Mouse (Mus musculus): ENCODE results near the gene Treh. TPM values are rescaled to one million over a fixed set of nuclear protein-coding genes. Genes with fewer than 3 reads are reported as not detected.

The Treh gene
- polyA plus RNA-seq, 1 experiment: not detected

GRCm38 (mm10) chr9:44655098-44656066 lies 17.7 kb upstream of the Treh start:
- H3K27ac ChIP-seq (ENCODE audit: control insufficient read depth, insufficient read depth, low read depth, low read length, poor library complexity): no peak overlapping the region
- H3K4me1 ChIP-seq (ENCODE audit: control insufficient read depth, insufficient read depth, low read length): no peaks in the 10 kb centered on the region; the same call in 1 of the 2 replicates
- WGBS: 26% methylated on average over 26 of the region's 26 CpGs
- TF ChIP-seq POLR2A (IDR thresholded peaks at IDR 0.05; ENCODE audit: borderline replicate concordance, control insufficient read depth, low read depth, low read length) (no peak), CTCF (IDR thresholded peaks at IDR 0.05; ENCODE audit: control insufficient read depth, insufficient read depth, low read length) (peak; percentile 55; the same call in 1 of the 2 replicates)
- no peak overlapping the region for H3K4me3 ChIP-seq (replicated peaks; ENCODE audit: control insufficient read depth, low read depth, low read length)

- WGBS: 85% methylated on average over 6 of the region's 6 CpGs
- Histone ChIP-seq H3K4me3 (replicated peaks; ENCODE audit: control insufficient read depth, low read depth, low read length) (no peak overlapping the region), H3K4me1 (ENCODE audit: control insufficient read depth, insufficient read depth, low read length) (no peaks in the 10 kb centered on the region), H3K27ac (ENCODE audit: control insufficient read depth, insufficient read depth, low read depth, low read length, poor library complexity) (no peak overlapping the region)
- TF ChIP-seq POLR2A (IDR thresholded peaks at IDR 0.05; ENCODE audit: borderline replicate concordance, control insufficient read depth, low read depth, low read length): no peak
- no peak for TF ChIP-seq CTCF (IDR thresholded peaks at IDR 0.05; ENCODE audit: control insufficient read depth, insufficient read depth, low read length)
Observed at GRCm38 (mm10) chr9:44663706-44664105, 9.3 kb upstream of the Treh start.

- no peak overlapping the region for H3K4me3 ChIP-seq (replicated peaks; ENCODE audit: control insufficient read depth, low read depth, low read length)
- WGBS: 79% methylated on average over 5 of the region's 5 CpGs
- no peaks in the 10 kb centered on the region for H3K4me1 ChIP-seq (ENCODE audit: control insufficient read depth, insufficient read depth, low read length)
- TF ChIP-seq CTCF (IDR thresholded peaks at IDR 0.05; ENCODE audit: control insufficient read depth, insufficient read depth, low read length) (no peak), POLR2A (IDR thresholded peaks at IDR 0.05; ENCODE audit: borderline replicate concordance, control insufficient read depth, low read depth, low read length) (no peak)
- H3K27ac ChIP-seq (ENCODE audit: control insufficient read depth, insufficient read depth, low read depth, low read length, poor library complexity): no peak overlapping the region
Observed at GRCm38 (mm10) chr9:44671416-44671815, 1.6 kb upstream of the Treh start.

- 63% methylated on average over 2 of the region's 2 CpGs for WGBS
- TF ChIP-seq POLR2A (IDR thresholded peaks at IDR 0.05; ENCODE audit: borderline replicate concordance, control insufficient read depth, low read depth, low read length) (no peak), CTCF (IDR thresholded peaks at IDR 0.05; ENCODE audit: control insufficient read depth, insufficient read depth, low read length) (no peak)
Observed at GRCm38 (mm10) chr9:44672291-44672865, 655 bp upstream of the Treh start.

GRCm38 (mm10) chr9:44678288-44678871 lies 5.3 kb downstream of the Treh start:
- 80% methylated on average over 2 of the region's 2 CpGs for WGBS
- H3K4me3 ChIP-seq (replicated peaks; ENCODE audit: control insufficient read depth, low read depth, low read length): no peak overlapping the region
- no peaks in the 10 kb centered on the region for H3K4me1 ChIP-seq (ENCODE audit: control insufficient read depth, insufficient read depth, low read length)
- no peak overlapping the region for H3K27ac ChIP-seq (ENCODE audit: control insufficient read depth, insufficient read depth, low read depth, low read length, poor library complexity)
- no peak; the same call in 1 of the 2 replicates for TF ChIP-seq CTCF (IDR thresholded peaks at IDR 0.05; ENCODE audit: control insufficient read depth, insufficient read depth, low read length)
- no peak for TF ChIP-seq POLR2A (IDR thresholded peaks at IDR 0.05; ENCODE audit: borderline replicate concordance, control insufficient read depth, low read depth, low read length)

More at GRCm38 (mm10) chr9:44672291-44672865, 655 bp upstream of the Treh start:
- Histone ChIP-seq H3K4me1 (ENCODE audit: control insufficient read depth, insufficient read depth, low read length) (no peaks in the 10 kb centered on the region), H3K27ac (ENCODE audit: control insufficient read depth, insufficient read depth, low read depth, low read length, poor library complexity) (no peak overlapping the region), H3K4me3 (replicated peaks; ENCODE audit: control insufficient read depth, low read depth, low read length) (no peak overlapping the region)

- Histone ChIP-seq H3K4me3 (replicated peaks; ENCODE audit: control insufficient read depth, low read depth, low read length) (no peak overlapping the region), H3K27ac (ENCODE audit: control insufficient read depth, insufficient read depth, low read depth, low read length, poor library complexity) (no peak overlapping the region), H3K4me1 (ENCODE audit: control insufficient read depth, insufficient read depth, low read length) (no peaks in the 10 kb centered on the region)
- TF ChIP-seq CTCF (IDR thresholded peaks at IDR 0.05; ENCODE audit: control insufficient read depth, insufficient read depth, low read length): no peak
- 72% methylated on average over 5 of the region's 5 CpGs for WGBS
Observed at GRCm38 (mm10) chr9:44679565-44679964, 6.5 kb downstream of the Treh start.

GRCm38 (mm10) chr9:44683046-44683445 lies 10.0 kb downstream of the Treh start:
- 84% methylated on average over 8 of the region's 8 CpGs for WGBS
- no peaks in the 10 kb centered on the region for H3K4me1 ChIP-seq (ENCODE audit: control insufficient read depth, insufficient read depth, low read length)
- H3K4me3 ChIP-seq (replicated peaks; ENCODE audit: control insufficient read depth, low read depth, low read length): no peak overlapping the region
- TF ChIP-seq CTCF (IDR thresholded peaks at IDR 0.05; ENCODE audit: control insufficient read depth, insufficient read depth, low read length): no peak
- H3K27ac ChIP-seq (ENCODE audit: control insufficient read depth, insufficient read depth, low read depth, low read length, poor library complexity): no peak overlapping the region
